Mouse (Mus musculus) midbrain, postnatal 0 days (tissue): ENCODE measurements at regions not wholly inside any gene's neighbourhood (a gene's known extent, or its start where the extent isn't known, plus 50 kb on each side); places are given as distances from the start of the nearest gene placed in this dataset.

Experiments used
- ATAC-seq: fragments of 200-750 bp; cut with Nextera tagmentation; 2 replicates; pipeline ENCODE4 v1.8.0; 2017; ENCODE audit warnings: moderate number of reproducible peaks, mild to moderate bottlenecking, moderate TSS enrichment, moderate library complexity; ENCODE audit not compliant: low FRiP score
- DNase-seq: peaks from one replicate; pipeline ENCODE4 v3.0.0-alpha.2; 2015; ENCODE audit warnings: low spot score
- H3K27ac ChIP-seq: fragments of 300-500 bp; sonication (generic); 2 replicates; pipeline ENCODE4 v1.5.1; 2014; ENCODE audit warnings: low read depth, mild to moderate bottlenecking, low read length, mixed read lengths
- H3K27me3 ChIP-seq: fragments of 300-500 bp; sonication (generic); 2 replicates; pipeline ENCODE4 v1.6.1; 2014; ENCODE audit warnings: low read length, control low read depth, mixed read lengths; ENCODE audit not compliant: insufficient read depth
- H3K36me3 ChIP-seq: fragments of 300-500 bp; sonication (generic); 2 replicates; pipeline ENCODE4 v1.6.1; 2014; ENCODE audit warnings: low read length, control low read depth, mixed read lengths; ENCODE audit not compliant: insufficient read depth
- H3K4me1 ChIP-seq: fragments of 300-500 bp; sonication (generic); 2 replicates; pipeline ENCODE4 v1.6.1; 2014; ENCODE audit warnings: mild to moderate bottlenecking, control low read depth, antibody characterized with exemption, low read length, mixed read lengths; ENCODE audit not compliant: insufficient read depth
- H3K4me2 ChIP-seq: fragments of 300-500 bp; sonication (generic); 2 replicates; pipeline ENCODE4 v1.6.1; 2014; ENCODE audit warnings: low read depth, mild to moderate bottlenecking, low read length, mixed read lengths; ENCODE audit not compliant: poor library complexity, severe bottlenecking
- H3K4me3 ChIP-seq: fragments of 300-500 bp; sonication (generic); 2 replicates; pipeline ENCODE4 v1.5.1; 2014; ENCODE audit warnings: low read depth, mild to moderate bottlenecking, low read length, moderate library complexity
- H3K9ac ChIP-seq: fragments of 300-500 bp; sonication (generic); replicated peaks from 2 replicates; pipeline ENCODE4 v1.6.1; 2014; ENCODE audit warnings: mild to moderate bottlenecking, low read length, moderate library complexity, mixed read lengths; ENCODE audit not compliant: poor library complexity, severe bottlenecking
- H3K9me3 ChIP-seq: fragments of 300-500 bp; sonication (generic); 2 replicates; pipeline ENCODE4 v1.6.1; 2016; ENCODE audit warnings: low read length, control low read depth
- CTCF ChIP-seq: IDR thresholded peaks from 2 replicates; pipeline ENCODE4 v1.5.1; 2016; ENCODE audit warnings: antibody characterized with exemption, mild to moderate bottlenecking
- WGBS: fragments of 180-500 bp; shearing (Covaris S2); extraction: QIAGEN DNeasy Blood & Tissue Kit; methylation state at CpG from one replicate; pipeline ENCODE4 v1.1.7; 2014; 5-methylcytosine and 5-hydroxymethylcytosine counted together

DNA sequence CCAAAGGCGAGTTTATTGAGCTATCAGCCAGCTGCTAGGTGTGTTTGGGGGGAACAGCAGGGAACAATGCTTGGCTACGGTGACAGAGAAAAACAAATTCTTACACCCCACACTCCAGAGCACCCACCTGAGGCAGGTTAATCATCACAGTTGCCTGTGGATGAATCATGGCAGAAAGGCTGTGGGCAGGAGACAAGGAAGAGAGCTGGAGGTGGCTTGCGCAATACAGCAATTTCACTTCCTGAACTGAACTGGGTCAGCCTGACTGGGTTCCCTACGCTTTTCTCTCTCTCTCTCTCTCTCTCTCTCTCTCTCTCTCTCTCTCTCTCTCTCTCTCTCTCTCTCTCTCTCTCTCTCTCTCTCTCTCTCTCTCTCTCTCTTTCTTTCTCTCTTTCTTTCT is 481.5 kb downstream of the Zfp704 start:
- DNase-seq (no peak), ATAC-seq (no peak)
- H3K9me3 ChIP-seq: no peaks in the 10 kb centered on the region
- WGBS: 84% methylated on average over 4 of the region's 4 CpGs
- H3K4me3 ChIP-seq: no peak overlapping the region
- TF ChIP-seq CTCF: no peak
- H3K4me1 ChIP-seq: no peaks in the 10 kb centered on the region
- no peak overlapping the region for H3K9ac ChIP-seq
- H3K27me3 ChIP-seq: no peaks in the 10 kb centered on the region
- no peaks in the 10 kb centered on the region for H3K36me3 ChIP-seq
- H3K4me2 ChIP-seq: no peak overlapping the region
- no peak overlapping the region for H3K27ac ChIP-seq

DNA sequence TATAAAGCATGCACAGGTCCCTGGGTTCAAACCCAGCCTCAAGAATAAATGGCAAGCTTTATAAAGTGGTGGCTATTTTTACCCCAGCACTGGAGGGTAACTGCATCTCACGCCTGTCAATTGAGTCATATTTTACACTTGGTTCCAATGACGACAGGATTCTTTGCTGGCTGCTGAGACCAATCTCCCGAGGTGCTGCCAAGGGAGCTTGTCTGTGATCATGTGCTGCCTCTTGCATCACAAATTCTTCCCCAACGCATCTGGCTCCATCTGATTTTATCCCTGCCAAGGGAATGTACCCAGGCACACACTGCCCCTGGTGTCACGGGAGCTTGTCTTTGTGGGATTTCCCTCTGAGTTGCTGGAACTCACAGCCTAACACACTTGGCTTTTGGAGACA is 486.8 kb downstream of the Zfp704 start:
- H3K4me2 ChIP-seq: no peak overlapping the region
- peak; percentile 22 for DNase-seq
- ATAC-seq: no peak

DNA sequence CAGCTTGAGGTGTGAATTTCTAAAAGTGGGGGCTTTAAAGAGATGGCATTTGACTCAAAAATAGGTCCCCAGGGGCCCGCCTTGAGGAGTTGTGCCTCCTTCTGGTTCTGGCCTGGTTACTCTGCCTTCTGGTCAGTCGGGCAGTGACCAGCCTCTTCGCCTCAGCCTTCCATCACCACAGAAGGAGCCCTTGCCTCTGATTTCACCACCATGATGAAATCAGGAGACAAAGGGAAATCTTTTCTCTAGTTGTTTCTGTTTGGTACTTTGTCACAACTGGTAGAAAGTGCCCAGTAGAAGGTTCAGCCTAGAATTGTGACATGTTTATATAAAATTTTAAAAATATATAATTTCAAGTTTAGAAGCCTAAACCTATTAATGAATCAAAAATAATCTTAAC is 492.0 kb downstream of the Zfp704 start:
- ATAC-seq (no peak), DNase-seq (no peak)
- no peak overlapping the region for H3K4me2 ChIP-seq
- H3K4me1 ChIP-seq: no peaks in the 10 kb centered on the region
- H3K36me3 ChIP-seq: no peaks in the 10 kb centered on the region
- H3K27ac ChIP-seq: no peak overlapping the region
- 90% methylated on average over 3 of the region's 3 CpGs for WGBS
- no peaks in the 10 kb centered on the region for H3K9me3 ChIP-seq
- no peak overlapping the region for H3K9ac ChIP-seq
- no peak for TF ChIP-seq CTCF
- H3K4me3 ChIP-seq: no peak overlapping the region
- H3K27me3 ChIP-seq: no peaks in the 10 kb centered on the region

More for the DNA sequence above, 486.8 kb downstream of the Zfp704 start:
- 46% methylated on average over 5 of the region's 5 CpGs for WGBS
- H3K9me3 ChIP-seq: no peaks in the 10 kb centered on the region
- H3K4me3 ChIP-seq: no peak overlapping the region
- H3K9ac ChIP-seq: no peak overlapping the region
- no peak for TF ChIP-seq CTCF
- H3K27me3 ChIP-seq: no peaks in the 10 kb centered on the region
- no peak overlapping the region for H3K27ac ChIP-seq
- H3K4me1 ChIP-seq: no peaks in the 10 kb centered on the region
- no peaks in the 10 kb centered on the region for H3K36me3 ChIP-seq

DNA sequence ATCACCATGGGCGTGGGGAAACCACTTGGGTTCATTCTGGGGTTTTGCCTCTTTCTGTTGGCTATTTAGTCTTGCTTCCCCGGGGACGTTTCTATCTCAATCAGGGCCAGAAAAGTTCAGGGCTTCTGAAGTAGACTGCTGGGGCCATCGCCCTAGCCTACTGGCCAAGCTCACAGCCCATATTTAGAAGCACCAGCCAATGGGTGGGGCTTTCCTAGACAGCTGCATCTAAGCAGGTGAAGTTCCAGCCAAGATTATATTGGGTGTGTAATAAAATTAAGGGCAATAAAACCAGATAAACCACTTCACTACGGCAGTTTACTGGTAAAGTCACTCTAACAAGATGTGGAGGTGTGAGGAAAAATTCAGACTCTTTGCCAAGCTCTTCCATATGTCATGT is 496.5 kb downstream of the Zfp704 start:
- Histone ChIP-seq H3K27me3 (no peaks in the 10 kb centered on the region), H3K9ac (no peak overlapping the region), H3K9me3 (no peaks in the 10 kb centered on the region), H3K4me2 (no peak overlapping the region), H3K27ac (no peak overlapping the region), H3K4me1 (no peaks in the 10 kb centered on the region), H3K4me3 (no peak overlapping the region), H3K36me3 (no peaks in the 10 kb centered on the region)
- no peak for DNase-seq
- ATAC-seq: no peak
- WGBS: 92% methylated on average over 5 of the region's 5 CpGs
- TF ChIP-seq CTCF: no peak

DNA sequence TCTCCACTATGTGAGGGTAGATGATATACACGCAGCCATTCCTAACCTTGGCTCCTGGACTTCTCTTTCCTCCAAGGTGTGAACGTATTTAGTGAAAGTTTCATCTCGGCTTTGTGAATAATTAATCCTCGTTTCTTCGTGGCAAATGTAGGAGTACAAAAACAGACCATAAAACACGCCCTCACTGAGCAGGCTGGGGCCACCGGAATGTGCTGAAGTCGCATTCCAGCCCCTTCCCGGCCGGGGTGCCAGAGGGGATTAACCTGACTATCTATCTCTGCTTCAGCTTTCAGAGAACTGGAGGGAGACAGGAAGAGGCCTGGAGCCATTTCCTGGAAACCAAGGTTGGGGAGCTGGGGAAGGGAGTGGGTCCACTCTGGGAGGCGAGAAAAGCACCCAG is 499.1 kb downstream of the Zfp704 start:
- H3K4me2 ChIP-seq: no peak overlapping the region
- TF ChIP-seq CTCF: no peak
- WGBS: 33% methylated on average over 11 of the region's 11 CpGs
- H3K27ac ChIP-seq: no peak overlapping the region
- no peak overlapping the region for H3K9ac ChIP-seq
- DNase-seq: no peak
- H3K36me3 ChIP-seq: no peaks in the 10 kb centered on the region
- ATAC-seq: no peak
- H3K4me1 ChIP-seq: no peaks in the 10 kb centered on the region
- no peaks in the 10 kb centered on the region for H3K9me3 ChIP-seq
- H3K4me3 ChIP-seq: no peak overlapping the region
- H3K27me3 ChIP-seq: no peaks in the 10 kb centered on the region

DNA sequence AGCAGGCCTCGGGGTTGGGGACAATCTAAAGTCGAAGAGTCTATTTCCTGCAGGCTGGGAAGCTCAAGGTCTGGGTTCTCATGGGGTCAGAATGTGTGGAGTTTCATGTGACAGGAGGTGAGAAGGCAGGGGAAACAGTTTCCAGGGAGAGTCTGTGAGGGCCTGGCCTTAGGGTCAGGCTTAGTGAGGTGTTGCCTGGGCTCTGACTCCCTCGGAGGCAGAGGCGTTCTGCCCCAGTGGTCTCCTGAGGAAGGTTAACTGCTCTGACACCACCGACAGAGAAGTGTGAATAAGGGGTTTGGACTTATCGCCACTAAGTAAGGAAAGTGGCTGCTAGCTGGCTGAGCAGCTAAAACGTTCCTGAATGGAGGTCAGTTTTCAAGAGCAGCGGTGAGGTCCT is 499.9 kb downstream of the Zfp704 start:
- no peaks in the 10 kb centered on the region for H3K27me3 ChIP-seq
- H3K4me2 ChIP-seq: no peak overlapping the region
- DNase-seq: no peak
- no peak overlapping the region for H3K4me3 ChIP-seq
- no peaks in the 10 kb centered on the region for H3K4me1 ChIP-seq
- WGBS: 43% methylated on average over 8 of the region's 8 CpGs
- no peak for TF ChIP-seq CTCF
- no peaks in the 10 kb centered on the region for H3K36me3 ChIP-seq
- no peak overlapping the region for H3K9ac ChIP-seq
- H3K9me3 ChIP-seq: no peaks in the 10 kb centered on the region
- no peak for ATAC-seq
- H3K27ac ChIP-seq: no peak overlapping the region

DNA sequence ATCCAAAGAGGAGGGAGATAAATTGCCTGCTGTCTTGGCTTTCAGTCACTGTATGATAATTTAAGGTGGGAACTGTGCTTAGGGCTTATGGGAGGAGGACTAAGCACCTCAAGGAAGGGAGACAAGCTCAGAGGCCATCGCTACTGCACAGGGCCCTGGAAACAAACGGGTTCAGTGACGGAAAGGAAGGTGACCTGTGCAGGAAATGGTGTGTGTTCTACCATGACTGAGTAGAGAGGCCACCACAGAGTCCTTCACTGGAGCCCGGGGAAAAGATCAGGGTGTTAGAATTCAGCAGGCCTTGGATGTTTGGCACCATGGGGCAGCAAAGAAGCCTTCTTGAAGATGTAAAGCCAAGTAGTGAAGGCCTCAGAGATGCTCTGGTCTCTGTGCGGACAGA is 500.4 kb downstream of the Zfp704 start:
- DNase-seq: no peak
- TF ChIP-seq CTCF: no peak
- no peak overlapping the region for H3K9ac ChIP-seq

More for the DNA sequence above, 500.4 kb downstream of the Zfp704 start:
- no peak overlapping the region for H3K27ac ChIP-seq
- H3K36me3 ChIP-seq: no peaks in the 10 kb centered on the region
- no peak overlapping the region for H3K4me2 ChIP-seq
- H3K27me3 ChIP-seq: no peaks in the 10 kb centered on the region
- WGBS: 86% methylated on average over 5 of the region's 5 CpGs
- no peaks in the 10 kb centered on the region for H3K9me3 ChIP-seq
- H3K4me1 ChIP-seq: no peaks in the 10 kb centered on the region
- H3K4me3 ChIP-seq: no peak overlapping the region
- ATAC-seq: no peak
